In the genomic region with DNA sequence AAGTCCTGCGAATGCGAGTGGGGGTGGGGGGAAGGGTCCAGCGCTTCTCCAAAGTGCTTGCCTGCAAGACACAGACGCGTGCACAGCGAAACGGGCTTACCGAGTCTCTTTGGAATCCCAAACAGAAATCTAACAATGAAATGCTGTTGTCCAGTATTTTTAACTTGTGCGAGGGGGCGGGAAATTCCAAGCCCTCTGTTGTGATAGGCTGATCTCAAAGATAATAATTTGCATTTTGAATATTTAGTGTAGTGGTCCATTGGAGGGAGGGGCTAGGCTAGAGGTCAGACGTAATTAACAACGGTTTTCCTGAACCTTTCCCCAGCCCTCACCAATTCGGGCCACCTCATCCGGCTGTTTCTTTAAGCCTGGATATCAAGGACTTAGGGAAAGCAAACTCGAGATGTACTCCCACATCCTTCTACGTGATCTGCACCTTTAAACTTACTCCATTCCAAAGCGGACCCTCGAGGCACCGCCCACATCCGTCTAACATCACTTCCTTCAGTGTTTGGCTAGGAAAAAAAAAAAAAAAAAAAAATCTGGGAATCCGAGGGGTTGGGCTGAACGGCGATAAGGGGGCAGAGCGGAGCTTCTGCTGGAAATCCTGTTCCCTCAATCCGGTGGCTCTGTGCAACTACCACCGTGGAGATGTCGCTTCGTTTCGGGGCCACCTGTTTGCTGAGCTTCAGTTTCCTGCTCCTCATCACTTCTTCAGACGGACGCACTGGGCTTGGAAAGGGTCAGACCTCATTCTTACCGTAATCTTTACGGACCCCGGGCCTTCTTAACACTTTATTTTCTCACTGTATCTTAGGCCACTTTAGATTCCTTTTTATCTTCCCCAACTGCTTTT, we compare ENCODE assay signal across 8 mouse cellular contexts. TPM values are rescaled to one million over a fixed set of nuclear protein-coding genes. Genes with fewer than 3 reads are reported as not detected.
DNase-seq lines count a peak whose midpoint lies in the region; ATAC-seq and TF ChIP-seq lines count a peak whose summit lies in the region.

A gene (plus strand): TSS at position 487 of the 856 bp plus-strand sequence.

- H3K4me3 ChIP-seq in hindbrain, embryonic 10.5 days = peak within 1 kb of the TSS; percentile 98
- H3K4me3 ChIP-seq in lung, postnatal 0 days (ENCODE audit: low read depth, low read length) = peak within 1 kb of the TSS; percentile 100

- peaks cover 11% of the 10 kb centered on the region for H3K36me3 ChIP-seq in hindbrain, embryonic 10.5 days
- no peaks in the 10 kb centered on the region for H3K36me3 ChIP-seq in lung, postnatal 0 days (ENCODE audit: insufficient read depth, low read length)

- TF ChIP-seq EP300 in lung, postnatal 0 days (IDR thresholded peaks at IDR 0.05) = peak; percentile 49; the same call in 1 of the 2 replicates

- peak within 1 kb of the TSS; percentile 100 for H3K27ac ChIP-seq in hindbrain, embryonic 10.5 days
- peak within 1 kb of the TSS; percentile 95 for H3K27ac ChIP-seq in lung, postnatal 0 days (ENCODE audit: low read length)

- H3K4me2 ChIP-seq in lung, postnatal 0 days (replicated peaks; ENCODE audit: low read depth, low read length) = peak within 1 kb of the TSS; percentile 78

- DNase-seq in Muller cell, postnatal 12 days (ENCODE audit: inconsistent ontology term) = peak; percentile 94
- DNase-seq in cerebellum, adult 9-10 months = peak; percentile 90
- DNase-seq in hindbrain, embryonic 10.5 days (ENCODE audit: low spot score) = peak; percentile 87
- DNase-seq in layer of hippocampus, adult 9-11 months = peak; percentile 89
- DNase-seq in lung, postnatal 0 days (ENCODE audit: low spot score) = peak; percentile 97
- peak; percentile 52 for DNase-seq in ovary, postnatal 14 days (ENCODE audit: low spot score)
- peak; percentile 82 for DNase-seq in thymus, postnatal 14 days

- H3K4me1 ChIP-seq in hindbrain, embryonic 10.5 days (replicated peaks) = peaks cover 37% of the 10 kb centered on the region
- H3K4me1 ChIP-seq in lung, postnatal 0 days (ENCODE audit: insufficient read depth, low read depth, low read length) = peaks cover 19% of the 10 kb centered on the region; the same call in 1 of the 2 replicates

- peak; percentile 62 for ATAC-seq in frontal cortex, adult (ENCODE audit: low TSS enrichment)
- peak; percentile 76 for ATAC-seq in lung, postnatal 0 days

- H3K27me3 ChIP-seq in hindbrain, embryonic 10.5 days (ENCODE audit: insufficient read depth, poor library complexity, severe bottlenecking) = no peaks in the 10 kb centered on the region
- no peaks in the 10 kb centered on the region for H3K27me3 ChIP-seq in lung, postnatal 0 days (replicated peaks; ENCODE audit: insufficient read depth, low read length)

- H3K9ac ChIP-seq in lung, postnatal 0 days (replicated peaks; ENCODE audit: low read depth) = peak within 1 kb of the TSS; percentile 97

- H3K9me3 ChIP-seq in hindbrain, embryonic 10.5 days = no peaks in the 10 kb centered on the region
- H3K9me3 ChIP-seq in lung, postnatal 0 days (ENCODE audit: low read length) = no peaks in the 10 kb centered on the region

- WGBS in hindbrain, embryonic 10.5 days = under 1% methylated on average over 34 of the region's 34 CpGs
- WGBS in lung, postnatal 0 days = under 1% methylated on average over 34 of the region's 34 CpGs

- TF ChIP-seq CTCF in lung, postnatal 0 days (IDR thresholded peaks at IDR 0.05) = peak; percentile 18; the same call in 1 of the 2 replicates

RNA-seq across cellular contexts. Expression of the gene that starts here (rescaled TPM):
- 104 and 106 TPM in 2 replicates for polyA plus RNA-seq in hindbrain, embryonic 10.5 days (2016; fragmentation: Nextera tagmentation; extraction: Ambion mirVana)
- 93.1 and 97.5 TPM in 2 replicates for polyA plus RNA-seq in lung, postnatal 0 days (2015; fragmentation: Nextera tagmentation; extraction: Ambion mirVana)

Comparison
In these comparisons a context has a peak if more than half of its experiments do, and no peak if none do; other contexts are left out.
1. Peak in every context shown above with its lines: DNase-seq, ATAC-seq, H3K4me3 ChIP-seq and H3K27ac ChIP-seq.